Mouse (Mus musculus) kidney, adult 2 months (tissue): ENCODE data around the gene Nt5c2. TPM values are rescaled to one million over a fixed set of nuclear protein-coding genes. Genes with fewer than 3 reads are reported as not detected.
A peak's percentile ranks its signal among the peaks of the same experiment; 100 is the strongest.

Experiments used
- DNase-seq: peaks from one replicate; pipeline ENCODE4 v3.0.0; 2021
- H3K27ac ChIP-seq: fragments of 200-500 bp; 2 replicates; pipeline ENCODE4 v1.5.1; 2012; ENCODE audit warnings: low read depth, low read length, control low read depth, inconsistent platforms; ENCODE audit not compliant: insufficient read depth
- H3K27me3 ChIP-seq: fragments of 200-500 bp; replicated peaks from 2 replicates; pipeline ENCODE4 v1.6.1; 2012; ENCODE audit warnings: mild to moderate bottlenecking, moderate library complexity, low read length, inconsistent platforms; ENCODE audit not compliant: control insufficient read depth, insufficient read depth
- H3K36me3 ChIP-seq: fragments of 200-500 bp; 2 replicates; pipeline ENCODE4 v1.6.1; 2012; ENCODE audit warnings: mild to moderate bottlenecking, moderate library complexity, low read length, inconsistent platforms; ENCODE audit not compliant: control insufficient read depth, insufficient read depth
- H3K4me1 ChIP-seq: fragments of 200-500 bp; 2 replicates; pipeline ENCODE4 v1.6.1; 2011; ENCODE audit warnings: low read length; ENCODE audit not compliant: control insufficient read depth, insufficient read depth
- H3K4me3 ChIP-seq: fragments of 200-500 bp; 2 replicates; pipeline ENCODE4 v1.5.1; 2011; ENCODE audit warnings: mild to moderate bottlenecking, low read depth, low read length, control low read depth; ENCODE audit not compliant: insufficient read depth
- CTCF ChIP-seq: fragments of 200-500 bp; conservative IDR thresholded peaks from 2 replicates; pipeline ENCODE4 v1.5.1; 2011; ENCODE audit warnings: low read depth, mild to moderate bottlenecking, control low read depth, low read length, moderate library complexity, mixed read lengths; ENCODE audit not compliant: insufficient read depth, insufficient read length
- POLR2A ChIP-seq: fragments of 200-500 bp; IDR thresholded peaks from one replicate; pipeline ENCODE4 v1.6.1; 2011; ENCODE audit warnings: low read depth, low read length, control low read depth
- WGBS: fragments of 180-500 bp; shearing (Covaris S2); methylation state at CpG from one replicate; pipeline ENCODE4 v1.1.7; 2018; 5-methylcytosine and 5-hydroxymethylcytosine counted together
- polyA plus RNA-seq: library from polyadenylated mRNA; depleted of rRNA; stranded (reverse); fragments of >200 nt; gene quantifications from 2 replicates; pipeline ENCODE4 v1.2.3, GENCODE M21; 2012

The Nt5c2 gene
- polyA plus RNA-seq, 1 experiment = 36.3 TPM

DNA sequence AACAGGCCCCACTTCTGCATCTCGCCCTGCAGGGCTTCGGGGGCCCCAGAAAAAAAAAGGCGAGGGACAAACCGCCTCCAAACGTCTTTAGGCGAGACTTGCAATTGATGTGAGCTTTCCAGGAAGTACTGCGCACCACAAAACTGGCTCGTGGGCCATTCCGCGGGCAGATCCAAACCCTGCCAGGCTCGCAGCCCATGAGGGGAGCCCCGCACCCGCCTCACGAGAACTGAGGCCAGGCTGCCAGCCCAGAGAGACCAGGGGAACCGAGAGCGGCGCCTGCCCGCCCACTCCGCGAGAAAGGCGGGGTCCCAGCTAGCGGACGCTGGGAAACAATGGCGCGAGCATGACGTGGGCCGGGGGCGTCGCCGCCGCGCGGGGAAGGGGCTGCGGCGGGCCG is 53.3 kb downstream of the Nt5c2 start:
- 2% methylated on average over 35 of the region's 36 CpGs for WGBS
- Histone ChIP-seq H3K36me3 (no peaks in the 10 kb centered on the region), H3K27me3 (no peaks in the 10 kb centered on the region), H3K4me3 (peak overlapping the region; percentile 96), H3K4me1 (peaks cover 26% of the 10 kb centered on the region), H3K27ac (peak overlapping the region; percentile 90)
- DNase-seq = peak; percentile 83
- TF ChIP-seq CTCF (no peak), POLR2A (no peak)

- Histone ChIP-seq H3K27ac (peak overlapping the region; percentile 90), H3K4me3 (peak overlapping the region; percentile 96), H3K27me3 (no peaks in the 10 kb centered on the region), H3K36me3 (no peaks in the 10 kb centered on the region), H3K4me1 (peaks cover 24% of the 10 kb centered on the region; the same call in 1 of the 2 replicates)
- no peak for DNase-seq
- WGBS = 3% methylated on average over 22 of the region's 22 CpGs
- no peak for TF ChIP-seq POLR2A
- no peak for TF ChIP-seq CTCF
Observed at GRCm38 (mm10) chr19:46961047-46961651, 53.8 kb downstream of the Nt5c2 start.

GRCm38 (mm10) chr19:46960101-46961046 is 54.6 kb downstream of the Nt5c2 start:
- no peaks in the 10 kb centered on the region for H3K36me3 ChIP-seq
- H3K27me3 ChIP-seq = no peaks in the 10 kb centered on the region
- peak overlapping the region; percentile 96; the same call in 1 of the 2 replicates for H3K4me3 ChIP-seq
- TF ChIP-seq CTCF (no peak), POLR2A (no peak)
- 0 out of 2 replicates have a peak overlapping the region, but pooled peaks have one; percentile 9 for H3K27ac ChIP-seq
- peaks cover 24% of the 10 kb centered on the region; the same call in 1 of the 2 replicates for H3K4me1 ChIP-seq
- DNase-seq = no peak
- 67% methylated on average over 13 of the region's 13 CpGs for WGBS

DNA sequence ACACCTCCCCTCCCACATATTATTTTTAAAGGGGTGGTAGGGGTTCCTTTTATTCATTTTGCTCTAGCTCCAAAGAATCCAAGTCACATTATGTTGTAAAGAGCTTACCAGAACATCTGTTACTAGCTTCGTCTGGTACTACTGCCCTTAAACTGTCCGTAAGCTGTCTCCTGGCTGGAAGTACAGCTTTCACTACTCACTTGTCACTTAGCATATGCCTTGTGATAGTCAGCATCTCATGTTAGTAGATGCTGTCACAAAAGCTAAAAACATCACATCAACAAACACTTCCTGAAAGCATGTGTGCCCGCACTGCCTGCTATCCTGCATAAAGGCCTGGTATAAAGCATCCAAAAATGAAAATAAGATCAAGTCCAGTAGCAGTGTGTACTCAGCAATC is 55.4 kb downstream of the Nt5c2 start:
- no peaks in the 10 kb centered on the region for H3K36me3 ChIP-seq
- 86% methylated on average over 3 of the region's 3 CpGs for WGBS
- H3K27me3 ChIP-seq = no peaks in the 10 kb centered on the region
- H3K4me1 ChIP-seq = peaks cover 21% of the 10 kb centered on the region; the same call in 1 of the 2 replicates
- H3K27ac ChIP-seq = no peak overlapping the region
- no peak for TF ChIP-seq CTCF
- TF ChIP-seq POLR2A = no peak
- DNase-seq = no peak
- no peak overlapping the region for H3K4me3 ChIP-seq

DNA sequence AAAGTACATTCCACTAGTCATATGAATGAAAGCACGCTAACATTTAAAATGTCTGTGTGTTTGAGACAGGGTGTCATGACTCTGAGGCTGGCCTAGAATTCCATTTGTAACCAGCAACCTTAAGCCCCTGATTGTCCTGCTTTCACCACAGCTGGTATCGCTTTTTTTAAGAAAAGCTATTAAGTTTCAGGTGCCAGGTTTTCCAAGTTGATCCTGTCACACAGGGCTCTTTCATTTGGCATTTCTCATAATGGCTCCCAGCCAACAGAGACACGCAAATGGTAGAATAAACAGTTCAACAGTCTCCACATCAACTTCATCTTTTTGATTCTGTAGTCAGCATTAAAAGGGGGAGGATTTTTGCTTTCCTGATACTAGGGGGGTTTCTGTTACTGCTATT is 56.4 kb downstream of the Nt5c2 start:
- Histone ChIP-seq H3K27me3 (no peaks in the 10 kb centered on the region), H3K27ac (no peak overlapping the region), H3K36me3 (no peaks in the 10 kb centered on the region), H3K4me1 (peaks cover 23% of the 10 kb centered on the region; the same call in 1 of the 2 replicates), H3K4me3 (no peak overlapping the region)
- TF ChIP-seq POLR2A (no peak), CTCF (no peak)
- DNase-seq = peak; percentile 34
- WGBS = 49% methylated on average over 3 of the region's 3 CpGs

GRCm38 (mm10) chr19:46957971-46958370 is 57.0 kb downstream of the Nt5c2 start:
- Histone ChIP-seq H3K4me1 (peaks cover 19% of the 10 kb centered on the region; the same call in 1 of the 2 replicates), H3K27me3 (no peaks in the 10 kb centered on the region), H3K4me3 (no peak overlapping the region), H3K27ac (no peak overlapping the region), H3K36me3 (no peaks in the 10 kb centered on the region)
- no peak for DNase-seq
- TF ChIP-seq CTCF = no peak
- no peak for TF ChIP-seq POLR2A
- 83% methylated on average over 4 of the region's 4 CpGs for WGBS

GRCm38 (mm10) chr19:46957001-46957400 is 58.0 kb downstream of the Nt5c2 start:
- H3K4me3 ChIP-seq = no peak overlapping the region
- 87% methylated on average over 5 of the region's 5 CpGs for WGBS
- H3K27me3 ChIP-seq = no peaks in the 10 kb centered on the region
- H3K4me1 ChIP-seq = peaks cover 17% of the 10 kb centered on the region; the same call in 1 of the 2 replicates
- TF ChIP-seq POLR2A (no peak), CTCF (no peak)
- no peak for DNase-seq
- H3K36me3 ChIP-seq = no peaks in the 10 kb centered on the region
- H3K27ac ChIP-seq = no peak overlapping the region
